Mouse (Mus musculus): ENCODE measurements around the gene Fam104a. TPM values are rescaled to one million over a fixed set of nuclear protein-coding genes. Genes with fewer than 3 reads are reported as not detected.

Gene Fam104a
- polyA plus RNA-seq, 2 experiments = 25.0 to 44.5 TPM

DNA sequence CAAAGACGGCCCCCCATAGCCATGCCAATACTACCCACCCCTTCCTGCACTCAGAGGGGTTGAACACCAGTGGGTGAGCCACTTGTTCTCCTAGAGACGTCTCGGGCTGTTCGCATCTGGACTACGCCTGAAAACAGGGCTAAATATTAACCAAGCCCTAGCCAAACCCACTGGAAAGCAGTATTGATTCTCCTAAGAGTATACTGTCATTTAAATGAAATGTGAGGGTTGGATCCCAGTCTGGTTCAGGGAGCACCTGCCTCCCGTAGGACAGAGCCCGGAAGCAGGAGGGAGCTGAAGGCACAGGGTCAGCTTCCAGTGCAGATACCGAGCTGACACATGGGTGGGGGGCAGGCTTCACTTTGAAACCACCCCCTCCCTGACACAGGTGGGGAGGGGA lies 52.1 kb downstream of the Fam104a start:
- Histone ChIP-seq H3K9me3 (ENCODE audit: control insufficient read depth, low read length) (no peaks in the 10 kb centered on the region), H3K27me3 (ENCODE audit: control insufficient read depth, insufficient read depth, low read length) (no peaks in the 10 kb centered on the region), H3K36me3 (replicated peaks; ENCODE audit: control insufficient read depth, insufficient read depth, low read depth) (no peaks in the 10 kb centered on the region), H3K4me3 (ENCODE audit: insufficient read depth in 1 of 2, low read depth in 2 of 2, low read length in 2 of 2) (no peak overlapping the region), H3K27ac (no peak overlapping the region), H3K4me1 (replicated peaks; ENCODE audit: control insufficient read depth in 2 of 2, insufficient read depth in 2 of 2, low read length in 1 of 2) (no peaks in the 10 kb centered on the region), H3K4me2 (ENCODE audit: low read depth) (no peak overlapping the region), H3K9ac (replicated peaks) (no peak overlapping the region)
- ATAC-seq (ENCODE audit: insufficient read depth) = peak; percentile 48; the same call in 1 of the 2 replicates
- 58% methylated on average over 8 of the region's 8 CpGs for WGBS (ENCODE audit: insufficient replicate concordance)
- no peak for DNase-seq (ENCODE audit: low read depth in 3 of 3, low spot score in 3 of 3)
- TF ChIP-seq CTCF (IDR thresholded peaks at IDR 0.05; ENCODE audit: low read depth) (no peak), EP300 (IDR thresholded peaks at IDR 0.05; ENCODE audit: low read depth) (no peak)

DNA sequence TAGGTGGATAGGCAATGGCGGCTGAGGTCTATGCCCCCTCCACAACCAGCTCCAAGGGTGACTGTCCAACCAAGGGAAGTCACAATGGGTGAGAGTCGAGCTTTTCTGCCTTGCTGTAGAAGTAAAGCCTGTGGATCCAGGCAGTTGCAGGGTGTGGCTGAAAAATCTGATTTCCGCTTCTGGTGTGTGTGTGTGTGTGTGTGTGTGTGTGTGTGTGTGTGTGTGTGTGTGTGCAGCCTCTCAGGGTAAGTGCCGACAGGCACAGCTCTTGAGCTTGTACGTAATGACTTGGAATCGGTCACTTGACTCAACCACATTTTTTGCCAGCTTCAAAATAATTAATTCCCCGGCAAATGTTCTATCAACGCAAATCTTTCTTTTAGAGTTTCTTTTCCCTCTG lies 52.7 kb downstream of the Fam104a start:
- TF ChIP-seq CTCF (IDR thresholded peaks at IDR 0.05; ENCODE audit: low read depth) (no peak), EP300 (IDR thresholded peaks at IDR 0.05; ENCODE audit: low read depth) (no peak)
- no peak for DNase-seq (ENCODE audit: low read depth in 3 of 3, low spot score in 3 of 3)
- H3K9ac ChIP-seq (replicated peaks) = no peak overlapping the region
- H3K4me3 ChIP-seq (ENCODE audit: insufficient read depth in 1 of 2, low read depth in 2 of 2, low read length in 2 of 2) = no peak overlapping the region
- no peak overlapping the region for H3K4me2 ChIP-seq (ENCODE audit: low read depth)
- no peak for ATAC-seq (ENCODE audit: insufficient read depth)
- no peak overlapping the region for H3K27ac ChIP-seq
- WGBS (ENCODE audit: insufficient replicate concordance) = 55% methylated on average over 8 of the region's 8 CpGs
- H3K36me3 ChIP-seq (replicated peaks; ENCODE audit: control insufficient read depth, insufficient read depth, low read depth) = no peaks in the 10 kb centered on the region
- H3K9me3 ChIP-seq (ENCODE audit: control insufficient read depth, low read length) = no peaks in the 10 kb centered on the region
- no peaks in the 10 kb centered on the region for H3K27me3 ChIP-seq (ENCODE audit: control insufficient read depth, insufficient read depth, low read length)
- H3K4me1 ChIP-seq (replicated peaks; ENCODE audit: control insufficient read depth in 2 of 2, insufficient read depth in 2 of 2, low read length in 1 of 2) = no peaks in the 10 kb centered on the region

DNA sequence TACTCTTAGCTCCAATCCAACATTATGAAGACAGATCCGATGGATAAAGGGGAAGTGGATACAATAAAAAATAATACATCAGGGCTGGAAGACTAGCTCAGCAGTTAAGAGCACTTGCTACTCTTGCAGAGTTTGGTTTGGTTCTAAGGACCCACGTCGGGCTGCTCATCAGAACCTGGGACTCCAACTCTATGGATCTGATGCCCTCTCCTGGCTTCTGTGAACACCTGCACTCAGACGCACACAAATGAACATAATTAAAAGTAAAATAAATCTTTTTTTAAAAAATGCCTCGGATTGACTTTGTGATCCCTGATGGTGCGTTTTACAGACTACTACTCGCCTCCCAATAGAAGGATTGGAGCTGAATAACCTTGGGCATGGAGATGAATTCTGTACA lies 53.3 kb downstream of the Fam104a start:
- DNase-seq (ENCODE audit: low read depth in 3 of 3, low spot score in 3 of 3) (no peak), ATAC-seq (ENCODE audit: insufficient read depth) (no peak)
- TF ChIP-seq EP300 (IDR thresholded peaks at IDR 0.05; ENCODE audit: low read depth) (no peak), CTCF (IDR thresholded peaks at IDR 0.05; ENCODE audit: low read depth) (0 out of 2 replicates have a peak, but pooled peaks have one; percentile 23)
- Histone ChIP-seq H3K4me2 (ENCODE audit: low read depth) (no peak overlapping the region), H3K27ac (no peak overlapping the region), H3K36me3 (replicated peaks; ENCODE audit: control insufficient read depth, insufficient read depth, low read depth) (no peaks in the 10 kb centered on the region), H3K9ac (replicated peaks) (no peak overlapping the region), H3K27me3 (ENCODE audit: control insufficient read depth, insufficient read depth, low read length) (no peaks in the 10 kb centered on the region), H3K4me3 (ENCODE audit: insufficient read depth in 1 of 2, low read depth in 2 of 2, low read length in 2 of 2) (no peak overlapping the region), H3K9me3 (ENCODE audit: control insufficient read depth, low read length) (no peaks in the 10 kb centered on the region), H3K4me1 (replicated peaks; ENCODE audit: control insufficient read depth in 2 of 2, insufficient read depth in 2 of 2, low read length in 1 of 2) (no peaks in the 10 kb centered on the region)
- WGBS (ENCODE audit: insufficient replicate concordance) = 39% methylated on average over 7 of the region's 7 CpGs

DNA sequence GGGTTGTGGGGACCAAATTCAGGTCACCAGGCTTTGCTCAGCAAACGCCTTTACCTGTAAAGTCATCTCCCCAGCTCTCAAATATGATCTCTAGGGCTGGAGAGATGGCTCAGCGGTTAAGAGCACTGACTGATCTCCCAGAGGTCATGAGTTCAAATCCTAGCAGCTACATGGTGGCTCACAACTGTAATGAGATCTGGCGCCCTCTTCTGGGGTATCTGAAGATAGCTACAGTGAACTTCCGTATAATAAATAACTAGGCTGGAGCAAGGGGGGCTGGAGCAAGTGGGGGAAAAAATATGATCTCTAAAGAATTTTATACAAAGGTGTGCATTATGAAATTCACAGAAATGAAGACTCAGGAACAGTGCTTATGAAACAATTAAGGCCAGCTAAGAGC lies 56.2 kb downstream of the Fam104a start:
- TF ChIP-seq EP300 (IDR thresholded peaks at IDR 0.05; ENCODE audit: low read depth) (no peak), CTCF (IDR thresholded peaks at IDR 0.05; ENCODE audit: low read depth) (peak; percentile 43)
- 38% methylated on average over 4 of the region's 4 CpGs for WGBS (ENCODE audit: insufficient replicate concordance)
- Histone ChIP-seq H3K4me1 (replicated peaks; ENCODE audit: control insufficient read depth in 2 of 2, insufficient read depth in 2 of 2, low read length in 1 of 2) (no peaks in the 10 kb centered on the region; a peak in 1 of 4 replicates), H3K27me3 (ENCODE audit: control insufficient read depth, insufficient read depth, low read length) (no peaks in the 10 kb centered on the region), H3K9ac (replicated peaks) (no peak overlapping the region), H3K36me3 (replicated peaks; ENCODE audit: control insufficient read depth, insufficient read depth, low read depth) (no peaks in the 10 kb centered on the region), H3K4me2 (ENCODE audit: low read depth) (no peak overlapping the region), H3K4me3 (ENCODE audit: insufficient read depth in 1 of 2, low read depth in 2 of 2, low read length in 2 of 2) (no peak overlapping the region), H3K9me3 (ENCODE audit: control insufficient read depth, low read length) (no peaks in the 10 kb centered on the region), H3K27ac (no peak overlapping the region)
- no peak for DNase-seq (ENCODE audit: low read depth in 3 of 3, low spot score in 3 of 3)
- ATAC-seq (ENCODE audit: insufficient read depth) = no peak

DNA sequence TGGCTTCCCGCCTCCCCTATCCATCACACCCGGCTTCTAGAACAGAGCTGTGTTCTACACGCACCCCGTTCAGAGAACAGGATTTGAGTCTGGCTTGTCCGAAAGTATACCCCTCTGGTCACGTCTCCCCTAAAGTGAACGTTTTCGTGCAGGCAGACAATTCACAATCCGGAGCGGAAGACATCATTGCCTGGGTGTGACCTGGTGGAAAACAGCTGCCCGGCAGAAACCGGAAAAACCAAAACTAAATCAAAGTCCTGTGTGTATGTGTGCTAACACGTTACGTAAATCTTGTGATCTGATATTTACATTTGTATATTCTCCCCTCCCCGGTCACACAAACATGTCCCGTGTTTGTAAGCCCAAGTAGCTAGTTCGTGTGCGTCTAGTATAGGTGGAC lies 58.5 kb downstream of the Fam104a start:
- H3K9ac ChIP-seq (replicated peaks) = no peak overlapping the region
- H3K36me3 ChIP-seq (replicated peaks; ENCODE audit: control insufficient read depth, insufficient read depth, low read depth) = no peaks in the 10 kb centered on the region
- H3K4me1 ChIP-seq (replicated peaks; ENCODE audit: control insufficient read depth in 2 of 2, insufficient read depth in 2 of 2, low read length in 1 of 2) = no peaks in the 10 kb centered on the region; a peak in 1 of 4 replicates
- TF ChIP-seq EP300 (IDR thresholded peaks at IDR 0.05; ENCODE audit: low read depth) = no peak
- no peak for TF ChIP-seq CTCF (IDR thresholded peaks at IDR 0.05; ENCODE audit: low read depth)
- H3K4me2 ChIP-seq (ENCODE audit: low read depth) = no peak overlapping the region
- no peak overlapping the region for H3K27ac ChIP-seq
- 76% methylated on average over 18 of the region's 18 CpGs for WGBS (ENCODE audit: insufficient replicate concordance)
- no peaks in the 10 kb centered on the region for H3K9me3 ChIP-seq (ENCODE audit: control insufficient read depth, low read length)
- ATAC-seq (ENCODE audit: insufficient read depth) (no peak), DNase-seq (ENCODE audit: low read depth in 3 of 3, low spot score in 3 of 3) (no peak)
- no peak overlapping the region for H3K4me3 ChIP-seq (ENCODE audit: insufficient read depth in 1 of 2, low read depth in 2 of 2, low read length in 2 of 2)
- H3K27me3 ChIP-seq (ENCODE audit: control insufficient read depth, insufficient read depth, low read length) = peaks cover 6% of the 10 kb centered on the region
